Mouse (Mus musculus): ENCODE measurements around the gene Bcl11a. TPM values are rescaled to one million over a fixed set of nuclear protein-coding genes. Genes with fewer than 3 reads are reported as not detected.

The Bcl11a gene
- polyA plus RNA-seq, 1 experiment = 6.5 TPM

DNA sequence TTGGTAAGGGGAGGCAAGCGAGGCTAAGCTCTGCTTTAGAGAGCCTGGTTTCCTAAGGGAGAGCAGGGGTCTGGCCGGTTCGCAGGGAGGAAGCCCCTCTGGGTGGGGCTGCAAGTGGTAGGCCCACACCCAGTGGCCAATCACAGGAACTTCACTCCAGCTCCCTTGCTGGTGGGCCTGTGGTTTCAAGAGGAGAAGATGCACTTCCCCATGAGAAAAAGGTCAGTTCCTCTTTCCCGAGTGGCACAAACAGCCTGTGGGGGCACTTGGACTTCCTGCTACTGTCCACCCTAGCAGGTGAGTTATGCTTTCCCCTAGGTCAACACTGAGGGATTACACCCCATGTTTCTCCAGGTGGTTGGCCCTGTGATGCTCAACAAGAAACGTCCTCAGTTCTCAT is 107.1 kb downstream of the Bcl11a start:
- Histone ChIP-seq H3K4me1 (peaks cover 27% of the 10 kb centered on the region), H3K36me3 (replicated peaks; ENCODE audit: low read length) (no peaks in the 10 kb centered on the region)

DNA sequence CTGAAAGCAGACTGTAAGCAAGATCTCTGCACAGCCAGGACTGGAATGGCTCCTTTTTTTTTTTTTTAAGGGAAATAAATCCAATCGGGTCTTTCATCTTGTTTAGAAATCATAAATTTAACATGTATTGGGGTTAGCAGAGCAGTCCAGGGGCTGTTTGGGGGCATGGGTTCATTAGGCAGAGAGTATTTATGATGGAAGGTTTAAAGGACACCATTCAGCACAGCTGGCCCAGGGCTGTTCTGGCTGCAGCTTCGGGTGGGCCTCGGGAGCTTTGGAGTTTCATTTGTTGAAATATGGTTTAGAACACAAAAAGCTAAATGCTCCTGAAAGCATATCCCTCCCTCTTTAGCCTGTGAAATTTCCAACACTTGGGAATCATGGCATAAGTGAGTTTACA is 112.6 kb downstream of the Bcl11a start:
- Histone ChIP-seq H3K36me3 (replicated peaks; ENCODE audit: low read length) (no peaks in the 10 kb centered on the region), H3K4me3 (replicated peaks) (no peak overlapping the region), H3K4me1 (peaks cover 25% of the 10 kb centered on the region), H3K9me3 (no peaks in the 10 kb centered on the region), H3K27me3 (replicated peaks) (peaks cover 8% of the 10 kb centered on the region)
- TF ChIP-seq GATA1 (IDR thresholded peaks at IDR 0.05; ENCODE audit: borderline replicate concordance, low read length) = no peak
- TF ChIP-seq FLI1 (IDR thresholded peaks at IDR 0.05; ENCODE audit: low read length) = no peak

More for the DNA sequence above, 107.1 kb downstream of the Bcl11a start:
- H3K27me3 ChIP-seq (replicated peaks) = peaks cover 7% of the 10 kb centered on the region
- TF ChIP-seq FLI1 (IDR thresholded peaks at IDR 0.05; ENCODE audit: low read length) (no peak), GATA1 (IDR thresholded peaks at IDR 0.05; ENCODE audit: borderline replicate concordance, low read length) (no peak)
- no peak overlapping the region for H3K4me3 ChIP-seq (replicated peaks)
- no peaks in the 10 kb centered on the region for H3K9me3 ChIP-seq

DNA sequence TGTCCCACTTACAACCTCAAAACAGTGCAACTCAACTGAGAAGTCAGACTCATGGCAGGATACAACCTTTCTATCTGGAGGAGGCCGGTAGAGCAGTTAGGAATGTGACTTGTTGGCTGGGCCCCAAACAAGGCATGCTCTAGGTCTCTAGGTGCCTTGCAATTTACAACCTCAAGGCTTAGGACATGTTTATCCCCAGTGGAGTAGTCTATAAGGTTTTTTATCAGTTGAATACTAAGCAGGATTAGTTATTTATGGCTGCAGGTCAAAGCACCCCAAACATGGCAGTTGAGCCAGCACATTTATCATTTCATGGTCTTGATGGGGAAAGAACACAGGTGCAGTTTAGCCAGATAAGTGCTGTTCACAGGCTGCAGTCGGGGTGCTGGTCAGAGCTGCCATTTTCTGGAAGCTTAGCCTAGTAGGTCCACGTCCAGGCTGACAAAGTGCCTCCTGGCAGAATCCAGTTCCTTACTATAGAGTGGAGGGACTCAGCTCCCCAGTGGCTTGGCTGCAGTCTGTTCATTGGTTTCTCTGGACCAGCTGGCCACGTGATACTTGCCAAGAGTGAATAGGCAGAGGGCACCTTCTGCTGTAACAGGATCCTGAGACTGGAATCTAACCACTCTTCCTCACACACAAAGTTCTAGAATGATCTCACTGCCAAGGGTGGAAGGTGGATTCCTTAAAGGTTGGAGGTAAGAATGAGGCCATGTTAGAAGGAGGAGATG is 118.8 kb downstream of the Bcl11a start:
- H3K4me3 ChIP-seq (replicated peaks) = no peak overlapping the region
- no peaks in the 10 kb centered on the region for H3K9me3 ChIP-seq
- peaks cover 36% of the 10 kb centered on the region for H3K4me1 ChIP-seq
- no peaks in the 10 kb centered on the region for H3K36me3 ChIP-seq (replicated peaks; ENCODE audit: low read length)
- H3K27me3 ChIP-seq (replicated peaks) = peaks cover 4% of the 10 kb centered on the region
- no peak for TF ChIP-seq FLI1 (IDR thresholded peaks at IDR 0.05; ENCODE audit: low read length)
- TF ChIP-seq GATA1 (IDR thresholded peaks at IDR 0.05; ENCODE audit: borderline replicate concordance, low read length) = no peak

DNA sequence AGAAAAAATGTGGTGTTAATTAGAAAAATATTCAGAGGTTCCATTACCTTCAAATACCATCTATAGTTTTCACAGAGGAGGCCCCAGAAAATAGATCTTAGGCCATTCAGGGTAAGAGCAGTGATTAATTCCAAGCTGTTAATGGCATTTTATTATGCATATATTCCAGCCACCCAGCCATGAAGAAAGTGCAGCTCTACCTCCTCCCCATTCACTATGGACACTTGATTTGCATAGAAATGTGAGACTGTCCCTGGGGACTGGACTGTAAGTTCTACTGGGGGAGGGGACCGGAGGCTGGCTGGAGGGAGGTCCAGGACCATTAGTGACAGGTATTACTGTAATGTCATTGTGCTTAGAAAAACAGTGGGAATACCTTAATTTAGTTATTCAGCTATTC is 119.6 kb downstream of the Bcl11a start:
- Histone ChIP-seq H3K27me3 (replicated peaks) (peaks cover 4% of the 10 kb centered on the region), H3K36me3 (replicated peaks; ENCODE audit: low read length) (no peaks in the 10 kb centered on the region), H3K4me3 (replicated peaks) (no peak overlapping the region), H3K9me3 (no peaks in the 10 kb centered on the region), H3K4me1 (peaks cover 40% of the 10 kb centered on the region)
- TF ChIP-seq FLI1 (IDR thresholded peaks at IDR 0.05; ENCODE audit: low read length) = no peak
- no peak for TF ChIP-seq GATA1 (IDR thresholded peaks at IDR 0.05; ENCODE audit: borderline replicate concordance, low read length)

DNA sequence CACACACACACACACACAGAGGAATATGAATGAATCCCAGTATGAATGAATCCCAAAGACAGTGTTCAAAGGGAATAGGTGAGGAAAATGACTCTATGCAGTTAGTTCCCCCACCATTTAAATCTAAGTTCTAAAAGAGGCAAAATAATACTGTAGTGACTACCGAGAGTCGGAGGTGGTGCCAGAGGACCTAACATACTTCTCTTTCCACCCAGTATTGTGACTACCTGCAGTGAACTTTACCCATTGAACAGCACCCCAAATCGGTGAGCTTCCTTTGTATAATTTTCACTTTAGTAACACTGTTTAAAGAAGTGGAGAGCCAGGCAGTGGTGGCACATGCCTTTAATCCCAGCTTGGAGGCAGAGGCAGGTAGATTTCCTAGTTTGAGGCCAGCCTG is 121.7 kb downstream of the Bcl11a start:
- Histone ChIP-seq H3K4me3 (replicated peaks) (no peak overlapping the region), H3K4me1 (peaks cover 36% of the 10 kb centered on the region), H3K36me3 (replicated peaks; ENCODE audit: low read length) (no peaks in the 10 kb centered on the region), H3K9me3 (no peaks in the 10 kb centered on the region), H3K27me3 (replicated peaks) (peaks cover 20% of the 10 kb centered on the region)
- TF ChIP-seq GATA1 (IDR thresholded peaks at IDR 0.05; ENCODE audit: borderline replicate concordance, low read length) (no peak), FLI1 (IDR thresholded peaks at IDR 0.05; ENCODE audit: low read length) (no peak)

DNA sequence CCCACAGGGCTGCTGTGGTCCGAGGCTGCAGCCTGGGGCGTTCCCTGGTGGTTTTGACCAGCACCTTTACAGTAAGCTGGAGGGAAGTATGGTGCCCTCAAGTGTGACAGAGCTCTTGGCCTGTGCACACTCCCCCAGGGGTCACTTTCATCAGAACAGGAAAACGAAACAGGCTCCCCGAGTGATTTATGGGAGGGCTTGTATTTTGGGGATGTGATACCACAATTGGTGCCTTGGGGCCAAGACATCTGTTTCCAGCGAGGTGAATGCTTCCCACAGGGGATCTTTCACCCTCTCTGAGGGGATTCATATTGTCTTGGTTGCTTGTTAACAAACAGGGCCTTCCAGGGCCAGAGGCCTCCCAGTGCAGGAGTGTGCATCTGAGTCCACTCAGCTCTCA is 122.5 kb downstream of the Bcl11a start:
- Histone ChIP-seq H3K36me3 (replicated peaks; ENCODE audit: low read length) (no peaks in the 10 kb centered on the region), H3K4me1 (peaks cover 36% of the 10 kb centered on the region), H3K27me3 (replicated peaks) (peaks cover 24% of the 10 kb centered on the region), H3K9me3 (no peaks in the 10 kb centered on the region), H3K4me3 (replicated peaks) (peak overlapping the region; percentile 1)
- no peak for TF ChIP-seq FLI1 (IDR thresholded peaks at IDR 0.05; ENCODE audit: low read length)
- TF ChIP-seq GATA1 (IDR thresholded peaks at IDR 0.05; ENCODE audit: borderline replicate concordance, low read length) = no peak

DNA sequence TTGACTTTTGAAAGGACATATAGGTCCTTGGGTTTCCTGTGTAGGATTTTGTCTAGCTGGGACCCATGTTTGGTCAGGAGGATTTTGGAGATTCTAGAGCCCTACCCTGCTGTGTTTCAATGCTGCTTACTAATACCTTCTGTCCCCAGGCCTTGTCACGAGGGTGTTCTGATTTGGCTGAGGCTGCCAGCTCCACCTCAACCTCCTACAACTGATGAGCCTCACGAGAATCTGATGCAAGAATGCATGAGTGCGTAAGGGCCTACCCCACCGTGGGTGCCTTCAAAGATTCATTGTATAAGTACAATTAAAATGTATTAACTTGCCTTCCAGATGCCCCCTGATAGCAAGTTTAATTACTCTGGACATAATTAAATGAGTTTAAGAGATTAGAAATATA is 123.4 kb downstream of the Bcl11a start:
- no peaks in the 10 kb centered on the region for H3K36me3 ChIP-seq (replicated peaks; ENCODE audit: low read length)
- H3K27me3 ChIP-seq (replicated peaks) = peaks cover 24% of the 10 kb centered on the region
- peaks cover 36% of the 10 kb centered on the region for H3K4me1 ChIP-seq
- no peaks in the 10 kb centered on the region for H3K9me3 ChIP-seq
- no peak for TF ChIP-seq FLI1 (IDR thresholded peaks at IDR 0.05; ENCODE audit: low read length)
- no peak for TF ChIP-seq GATA1 (IDR thresholded peaks at IDR 0.05; ENCODE audit: borderline replicate concordance, low read length)
- no peak overlapping the region for H3K4me3 ChIP-seq (replicated peaks)

DNA sequence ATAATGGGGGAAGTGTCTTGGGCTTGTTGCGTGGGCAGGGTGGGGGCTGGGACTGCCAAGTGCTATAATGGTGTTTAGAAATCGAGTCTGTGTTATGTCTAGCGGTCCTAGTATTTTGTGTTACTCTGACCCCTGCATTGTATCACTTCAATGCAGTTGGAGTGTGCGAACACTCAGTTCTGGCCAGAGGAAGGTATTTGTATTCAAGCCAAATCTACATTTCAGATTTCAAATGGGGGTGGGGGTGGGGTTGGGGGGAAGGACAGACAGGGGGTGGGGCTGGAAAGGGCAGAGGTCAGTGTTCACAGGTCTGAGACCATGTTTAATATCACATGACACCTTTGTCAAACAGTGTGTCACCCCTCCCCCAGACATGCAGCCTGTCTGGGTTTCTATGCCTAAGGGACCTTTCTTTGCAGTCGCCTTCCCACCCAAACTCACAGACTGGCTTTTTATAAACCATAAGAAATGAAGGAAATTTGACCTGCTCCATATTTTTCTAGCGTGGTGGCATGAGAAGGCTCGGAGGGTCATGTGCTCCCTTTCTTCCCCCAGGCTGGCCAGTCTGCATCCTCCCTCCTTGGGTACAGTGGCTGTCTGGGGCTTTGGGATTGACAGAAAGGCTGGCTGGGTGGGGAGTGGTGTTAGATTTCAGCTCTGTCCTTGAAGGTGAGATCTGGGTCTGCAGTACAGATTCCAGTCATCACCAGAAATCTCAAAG is 124.9 kb downstream of the Bcl11a start:
- H3K4me3 ChIP-seq (replicated peaks) = no peak overlapping the region
- TF ChIP-seq FLI1 (IDR thresholded peaks at IDR 0.05; ENCODE audit: low read length) = no peak
- no peak for TF ChIP-seq GATA1 (IDR thresholded peaks at IDR 0.05; ENCODE audit: borderline replicate concordance, low read length)
- H3K36me3 ChIP-seq (replicated peaks; ENCODE audit: low read length) = no peaks in the 10 kb centered on the region

DNA sequence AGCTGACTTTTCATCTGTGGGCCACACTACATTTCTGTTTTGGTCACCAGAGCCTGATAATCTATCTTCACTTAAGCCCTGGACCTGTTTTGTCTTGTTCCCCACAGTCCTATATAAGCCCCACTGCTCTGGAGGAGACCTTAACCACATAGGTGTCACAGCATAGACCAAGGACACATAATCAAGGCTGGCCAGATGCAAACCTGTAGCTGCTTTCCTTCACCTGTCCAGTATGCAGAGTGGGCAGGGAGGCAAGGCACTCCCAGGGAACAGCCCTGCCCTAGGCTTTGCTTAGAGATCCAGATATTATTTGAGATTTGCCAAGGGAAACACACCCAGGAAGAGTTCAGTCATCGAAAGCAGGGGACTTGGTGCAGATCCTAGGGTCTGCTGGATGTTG is 125.6 kb downstream of the Bcl11a start:
- Histone ChIP-seq H3K4me1 (peaks cover 34% of the 10 kb centered on the region), H3K4me3 (replicated peaks) (no peak overlapping the region), H3K36me3 (replicated peaks; ENCODE audit: low read length) (no peaks in the 10 kb centered on the region), H3K9me3 (no peaks in the 10 kb centered on the region), H3K27me3 (replicated peaks) (peaks cover 38% of the 10 kb centered on the region)
- TF ChIP-seq GATA1 (IDR thresholded peaks at IDR 0.05; ENCODE audit: borderline replicate concordance, low read length) (no peak), FLI1 (IDR thresholded peaks at IDR 0.05; ENCODE audit: low read length) (no peak)

More for the DNA sequence above, 124.9 kb downstream of the Bcl11a start:
- peaks cover 33% of the 10 kb centered on the region for H3K27me3 ChIP-seq (replicated peaks)
- peaks cover 36% of the 10 kb centered on the region for H3K4me1 ChIP-seq
- no peaks in the 10 kb centered on the region for H3K9me3 ChIP-seq

DNA sequence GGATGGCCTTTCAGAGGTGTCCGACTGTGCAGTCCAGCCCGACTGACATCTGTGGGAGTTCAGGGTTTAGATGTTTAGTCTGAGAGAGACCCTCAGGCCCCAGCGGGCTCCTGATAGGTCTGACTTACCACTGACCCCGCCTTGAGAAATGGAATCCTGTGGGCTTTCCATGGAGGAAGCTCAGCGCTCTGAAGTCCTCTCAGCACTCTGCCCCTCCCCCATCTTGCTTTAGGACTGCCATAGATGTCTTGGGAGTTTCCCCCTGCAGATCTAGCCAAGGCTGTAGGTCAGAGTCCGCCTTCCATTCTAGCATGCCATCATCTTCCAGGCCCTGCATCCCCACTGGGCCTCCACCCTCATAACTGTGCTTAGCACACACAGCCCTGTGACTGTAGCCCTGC is 131.1 kb downstream of the Bcl11a start:
- H3K36me3 ChIP-seq (replicated peaks; ENCODE audit: low read length) = no peaks in the 10 kb centered on the region
- peaks cover 44% of the 10 kb centered on the region for H3K27me3 ChIP-seq (replicated peaks)
- peaks cover 35% of the 10 kb centered on the region for H3K4me1 ChIP-seq
- no peak for TF ChIP-seq GATA1 (IDR thresholded peaks at IDR 0.05; ENCODE audit: borderline replicate concordance, low read length)
- no peak overlapping the region for H3K4me3 ChIP-seq (replicated peaks)
- no peaks in the 10 kb centered on the region for H3K9me3 ChIP-seq

All from megakaryocyte, embryonic 14.5 days (primary cell).